Mouse (Mus musculus): Measurements from ENCODE around the gene Tex2. TPM values are rescaled to one million over a fixed set of nuclear protein-coding genes. Genes with fewer than 3 reads are reported as not detected.

Gene Tex2
- polyA plus RNA-seq, 1 experiment from 2014 or later = 29.5 TPM

Other genes with a start within 250 kb of the Tex2 start
- not detected in 2 replicates for gene Prr29, start 248.0 kb downstream of the Tex2 start, polyA plus RNA-seq (2015; fragmentation: Nextera tagmentation; extraction: Ambion mirVana)
- 15.1 and 17.6 TPM in 2 replicates for gene Icam2, start 225.3 kb downstream of the Tex2 start, polyA plus RNA-seq (2015; fragmentation: Nextera tagmentation; extraction: Ambion mirVana)
- gene Ern1, start 125.6 kb downstream of the Tex2 start, polyA plus RNA-seq (2015; fragmentation: Nextera tagmentation; extraction: Ambion mirVana) = 3.3 and 4.8 TPM in 2 replicates
- 16.4 and 21.0 TPM in 2 replicates for gene Pecam1, start 137.2 kb upstream of the Tex2 start, polyA plus RNA-seq (2015; fragmentation: Nextera tagmentation; extraction: Ambion mirVana)
- 0.42 and 0.56 TPM in 2 replicates for gene Milr1, start 137.8 kb upstream of the Tex2 start, polyA plus RNA-seq (2015; fragmentation: Nextera tagmentation; extraction: Ambion mirVana)
- 9.1 and 9.9 TPM in 2 replicates for gene Polg2, start 166.1 kb upstream of the Tex2 start, polyA plus RNA-seq (2015; fragmentation: Nextera tagmentation; extraction: Ambion mirVana)
- gene Ddx5, start 175.8 kb upstream of the Tex2 start, polyA plus RNA-seq (2015; fragmentation: Nextera tagmentation; extraction: Ambion mirVana) = 315 and 329 TPM in 2 replicates
- 12.2 and 15.3 TPM in 2 replicates for gene Cep95, start 175.8 kb upstream of the Tex2 start, polyA plus RNA-seq (2015; fragmentation: Nextera tagmentation; extraction: Ambion mirVana)